Mouse (Mus musculus): ENCODE data around the gene Fads1. TPM values are rescaled to one million over a fixed set of nuclear protein-coding genes. Genes with fewer than 3 reads are reported as not detected.

Fads1 gene
- polyA plus RNA-seq, 1 experiment from 2014 or later, result 36.3 TPM

- WGBS, result 90% methylated on average over 7 of the region's 7 CpGs
- DNase-seq (ENCODE audit: low spot score) (no peak), ATAC-seq (ENCODE audit: low FRiP score, low TSS enrichment) (no peak)
- Histone ChIP-seq H3K36me3 (ENCODE audit: control insufficient read depth, insufficient read depth, low read length) (peaks cover 4% of the 10 kb centered on the region; the same call in 1 of the 2 replicates), H3K4me2 (replicated peaks; ENCODE audit: low read depth) (no peak overlapping the region), H3K4me3 (ENCODE audit: low read depth, low read length) (no peak overlapping the region), H3K9me3 (ENCODE audit: control insufficient read depth, low read length) (no peaks in the 10 kb centered on the region), H3K9ac (ENCODE audit: low read length) (no peak overlapping the region), H3K27ac (replicated peaks) (no peak overlapping the region), H3K27me3 (ENCODE audit: control insufficient read depth, insufficient read depth, low read length) (no peaks in the 10 kb centered on the region), H3K4me1 (replicated peaks; ENCODE audit: control insufficient read depth, insufficient read depth) (peaks cover 2% of the 10 kb centered on the region; the same call in 1 of the 2 replicates)
- no peak for TF ChIP-seq CTCF (IDR thresholded peaks at IDR 0.05; ENCODE audit: low read depth)
- no peak for TF ChIP-seq EP300 (optimal IDR thresholded peaks at IDR 0.05)
Observed at GRCm38 (mm10) chr19:10181225-10181624, 1.5 kb upstream of the Fads1 start.

- Histone ChIP-seq H3K4me1 (replicated peaks; ENCODE audit: control insufficient read depth, insufficient read depth) (peaks cover 2% of the 10 kb centered on the region; the same call in 1 of the 2 replicates), H3K9me3 (ENCODE audit: control insufficient read depth, low read length) (no peaks in the 10 kb centered on the region), H3K36me3 (ENCODE audit: control insufficient read depth, insufficient read depth, low read length) (peaks cover 8% of the 10 kb centered on the region; the same call in 1 of the 2 replicates), H3K9ac (ENCODE audit: low read length) (no peak overlapping the region), H3K27ac (replicated peaks) (no peak overlapping the region), H3K4me2 (replicated peaks; ENCODE audit: low read depth) (peak overlapping the region; percentile 78), H3K4me3 (ENCODE audit: low read depth, low read length) (peak overlapping the region; percentile 80), H3K27me3 (ENCODE audit: control insufficient read depth, insufficient read depth, low read length) (no peaks in the 10 kb centered on the region)
- no peak for TF ChIP-seq CTCF (IDR thresholded peaks at IDR 0.05; ENCODE audit: low read depth)
- TF ChIP-seq EP300 (optimal IDR thresholded peaks at IDR 0.05), result no peak
- no peak for ATAC-seq (ENCODE audit: low FRiP score, low TSS enrichment)
- DNase-seq (ENCODE audit: low spot score), result no peak
- 24% methylated on average over 7 of the region's 7 CpGs for WGBS
Observed at GRCm38 (mm10) chr19:10182142-10182541, 546 bp upstream of the Fads1 start.

GRCm38 (mm10) chr19:10183299-10183983 lies 753 bp downstream of the Fads1 start:
- H3K4me3 ChIP-seq (ENCODE audit: low read depth, low read length), result peak overlapping the region; percentile 80
- under 1% methylated on average over 35 of the region's 35 CpGs for WGBS

GRCm38 (mm10) chr19:10184096-10184495 lies 1.4 kb downstream of the Fads1 start:
- Histone ChIP-seq H3K4me2 (replicated peaks; ENCODE audit: low read depth) (peak overlapping the region; percentile 78), H3K27ac (replicated peaks) (peak overlapping the region; percentile 92), H3K4me3 (ENCODE audit: low read depth, low read length) (peak overlapping the region; percentile 80), H3K4me1 (replicated peaks; ENCODE audit: control insufficient read depth, insufficient read depth) (peaks cover 2% of the 10 kb centered on the region; the same call in 1 of the 2 replicates), H3K9me3 (ENCODE audit: control insufficient read depth, low read length) (no peaks in the 10 kb centered on the region), H3K27me3 (ENCODE audit: control insufficient read depth, insufficient read depth, low read length) (no peaks in the 10 kb centered on the region), H3K36me3 (ENCODE audit: control insufficient read depth, insufficient read depth, low read length) (peaks cover 19% of the 10 kb centered on the region; the same call in 1 of the 2 replicates), H3K9ac (ENCODE audit: low read length) (peak overlapping the region; percentile 76)
- TF ChIP-seq CTCF (IDR thresholded peaks at IDR 0.05; ENCODE audit: low read depth), result no peak
- no peak for TF ChIP-seq EP300 (optimal IDR thresholded peaks at IDR 0.05)
- WGBS, result 6% methylated on average over 12 of the region's 12 CpGs
- peak; percentile 39 for ATAC-seq (ENCODE audit: low FRiP score, low TSS enrichment)
- peak; percentile 44 for DNase-seq (ENCODE audit: low spot score)

More at GRCm38 (mm10) chr19:10183299-10183983, 753 bp downstream of the Fads1 start:
- Histone ChIP-seq H3K9me3 (ENCODE audit: control insufficient read depth, low read length) (no peaks in the 10 kb centered on the region), H3K4me1 (replicated peaks; ENCODE audit: control insufficient read depth, insufficient read depth) (peaks cover 2% of the 10 kb centered on the region; the same call in 1 of the 2 replicates), H3K36me3 (ENCODE audit: control insufficient read depth, insufficient read depth, low read length) (peaks cover 15% of the 10 kb centered on the region; the same call in 1 of the 2 replicates), H3K27ac (replicated peaks) (peak overlapping the region; percentile 92), H3K4me2 (replicated peaks; ENCODE audit: low read depth) (peak overlapping the region; percentile 78), H3K9ac (ENCODE audit: low read length) (peak overlapping the region; percentile 76), H3K27me3 (ENCODE audit: control insufficient read depth, insufficient read depth, low read length) (no peaks in the 10 kb centered on the region)
- DNase-seq (ENCODE audit: low spot score) (peak; percentile 70), ATAC-seq (ENCODE audit: low FRiP score, low TSS enrichment) (peak; percentile 75)
- TF ChIP-seq CTCF (IDR thresholded peaks at IDR 0.05; ENCODE audit: low read depth), result no peak
- TF ChIP-seq EP300 (optimal IDR thresholded peaks at IDR 0.05), result no peak

- Histone ChIP-seq H3K9me3 (ENCODE audit: control insufficient read depth, low read length) (no peaks in the 10 kb centered on the region), H3K27me3 (ENCODE audit: control insufficient read depth, insufficient read depth, low read length) (no peaks in the 10 kb centered on the region), H3K36me3 (ENCODE audit: control insufficient read depth, insufficient read depth, low read length) (peaks cover 19% of the 10 kb centered on the region; the same call in 1 of the 2 replicates), H3K4me1 (replicated peaks; ENCODE audit: control insufficient read depth, insufficient read depth) (peaks cover 2% of the 10 kb centered on the region; the same call in 1 of the 2 replicates), H3K9ac (ENCODE audit: low read length) (no peak overlapping the region), H3K4me2 (replicated peaks; ENCODE audit: low read depth) (no peak overlapping the region), H3K27ac (replicated peaks) (no peak overlapping the region), H3K4me3 (ENCODE audit: low read depth, low read length) (no peak overlapping the region)
- WGBS, result 94% methylated on average over 3 of the region's 3 CpGs
- TF ChIP-seq EP300 (optimal IDR thresholded peaks at IDR 0.05) (no peak), CTCF (IDR thresholded peaks at IDR 0.05; ENCODE audit: low read depth) (no peak)
- DNase-seq (ENCODE audit: low spot score) (no peak), ATAC-seq (ENCODE audit: low FRiP score, low TSS enrichment) (no peak)
Observed at GRCm38 (mm10) chr19:10185876-10186275, 3.2 kb downstream of the Fads1 start.

GRCm38 (mm10) chr19:10186569-10186968 lies 3.9 kb downstream of the Fads1 start:
- H3K9me3 ChIP-seq (ENCODE audit: control insufficient read depth, low read length), result no peaks in the 10 kb centered on the region
- DNase-seq (ENCODE audit: low spot score), result no peak
- no peak for ATAC-seq (ENCODE audit: low FRiP score, low TSS enrichment)
- peaks cover 19% of the 10 kb centered on the region; the same call in 1 of the 2 replicates for H3K36me3 ChIP-seq (ENCODE audit: control insufficient read depth, insufficient read depth, low read length)
- H3K27ac ChIP-seq (replicated peaks), result no peak overlapping the region
- peaks cover 2% of the 10 kb centered on the region; the same call in 1 of the 2 replicates for H3K4me1 ChIP-seq (replicated peaks; ENCODE audit: control insufficient read depth, insufficient read depth)
- no peak overlapping the region for H3K4me2 ChIP-seq (replicated peaks; ENCODE audit: low read depth)
- no peak for TF ChIP-seq EP300 (optimal IDR thresholded peaks at IDR 0.05)
- TF ChIP-seq CTCF (IDR thresholded peaks at IDR 0.05; ENCODE audit: low read depth), result no peak
- no peak overlapping the region for H3K4me3 ChIP-seq (ENCODE audit: low read depth, low read length)
- H3K27me3 ChIP-seq (ENCODE audit: control insufficient read depth, insufficient read depth, low read length), result no peaks in the 10 kb centered on the region
- WGBS, result 90% methylated on average over 8 of the region's 8 CpGs
- no peak overlapping the region for H3K9ac ChIP-seq (ENCODE audit: low read length)

Data from stomach, postnatal 0 days (tissue).